Mouse (Mus musculus) neural tube, embryonic 14.5 days (tissue): ENCODE data around the gene 4931428L18Rik. TPM values are rescaled to one million over a fixed set of nuclear protein-coding genes. Genes with fewer than 3 reads are reported as not detected.

Experiments
- polyA plus RNA-seq: library from polyadenylated mRNA; unstranded; fragments of >200 nt; fragmentation: Nextera tagmentation; extraction: Ambion mirVana; gene quantifications from 2 replicates; pipeline ENCODE4 v1.2.1, GENCODE M21; 2014

4931428L18Rik gene
- polyA plus RNA-seq, 1 experiment from 2014 or later, result not detected

Other genes starting within 250 kb of the 4931428L18Rik start
- gene AC153137.1, start 244.7 kb downstream of the 4931428L18Rik start, polyA plus RNA-seq, result not detected in 2 replicates
- not detected in 2 replicates for gene Lgsn, start 46.3 kb downstream of the 4931428L18Rik start, polyA plus RNA-seq
- gene Pih1d3, start 154 bp upstream of the 4931428L18Rik start, polyA plus RNA-seq, result not detected in 2 replicates